Mouse (Mus musculus): ENCODE measurements around the gene Arhgap45.

Gene Arhgap45

DNA sequence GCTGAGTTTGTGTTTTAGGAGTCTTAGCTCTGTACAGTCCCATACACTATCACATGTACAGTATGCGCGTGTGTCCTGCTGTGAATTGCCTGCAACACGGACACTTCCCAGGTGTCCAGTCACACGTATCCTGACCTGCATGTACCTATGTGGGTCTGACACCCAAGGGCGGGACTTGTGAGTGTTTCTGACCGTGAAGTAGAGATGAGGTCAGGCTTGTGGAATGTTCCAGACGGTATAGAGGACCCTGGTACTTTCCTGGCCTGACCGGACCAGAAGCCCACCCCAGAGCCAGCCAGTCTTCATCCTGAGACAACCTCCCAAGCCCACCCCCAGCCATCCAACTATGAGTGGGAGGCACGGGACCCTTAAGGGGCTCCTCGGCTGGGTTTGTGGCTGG is 870 bp upstream of the Arhgap45 start:
- ATAC-seq (ENCODE audit: low TSS enrichment) = no peak

DNA sequence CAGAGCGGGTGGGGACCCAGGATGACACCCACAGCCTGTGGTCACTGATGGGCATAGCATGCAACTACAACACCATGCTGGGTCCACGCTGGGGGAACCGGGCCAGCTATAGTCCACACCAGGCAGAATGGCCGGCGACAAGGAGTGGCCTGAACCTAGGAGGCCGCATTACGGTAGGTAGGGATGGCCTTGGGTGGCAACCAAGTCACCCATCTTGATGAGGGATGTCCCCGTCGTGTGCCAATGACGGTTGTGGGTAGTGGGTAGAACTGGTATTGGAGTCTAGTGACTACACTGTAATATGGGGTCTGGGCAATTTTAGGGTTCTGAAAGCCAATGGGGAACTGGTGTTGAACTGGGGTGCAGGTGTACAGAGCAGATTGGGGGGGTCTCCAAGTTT is 478 bp downstream of the Arhgap45 start:
- no peak for ATAC-seq (ENCODE audit: low TSS enrichment)

DNA sequence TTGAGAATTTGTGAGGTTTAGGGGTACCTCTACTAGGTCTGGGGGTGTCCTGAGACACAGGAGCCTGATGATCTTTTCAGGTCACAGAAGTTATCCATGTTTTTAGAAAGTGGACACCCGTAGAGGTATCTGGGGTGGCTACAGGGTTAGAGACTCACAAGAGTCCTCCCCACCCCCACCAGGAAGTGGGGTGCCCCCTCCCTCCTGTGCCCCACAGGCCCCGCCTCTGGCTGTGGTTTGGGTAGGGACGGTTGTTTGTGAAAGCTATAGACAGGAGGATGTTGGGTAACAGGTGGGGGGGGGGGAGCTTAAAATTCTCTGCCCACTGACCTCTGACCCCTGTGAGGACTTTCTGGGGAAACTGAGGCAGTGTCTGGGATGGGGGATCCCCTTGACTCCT is 908 bp downstream of the Arhgap45 start:
- no peak for ATAC-seq (ENCODE audit: low TSS enrichment)

DNA sequence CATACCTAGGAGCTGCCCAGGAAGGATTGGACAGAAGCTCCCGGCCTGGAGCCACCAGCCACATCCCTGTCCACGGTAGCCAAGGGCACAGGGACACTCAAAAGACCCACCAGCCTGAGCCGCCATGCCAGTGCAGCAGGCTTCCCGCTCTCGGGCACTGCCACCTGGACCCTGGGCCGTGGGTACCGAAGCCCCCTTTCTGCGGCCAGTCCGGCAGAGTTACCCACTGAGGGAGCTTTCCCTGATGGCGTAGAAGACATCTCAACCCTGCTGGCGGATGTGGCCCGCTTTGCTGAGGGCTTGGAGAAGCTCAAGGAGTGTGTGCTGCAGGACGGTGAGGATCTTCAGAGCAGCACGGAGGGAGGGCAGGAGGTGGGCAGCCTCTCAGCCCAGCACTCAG is 1.3 kb downstream of the Arhgap45 start:
- no peak for ATAC-seq (ENCODE audit: low TSS enrichment)

DNA sequence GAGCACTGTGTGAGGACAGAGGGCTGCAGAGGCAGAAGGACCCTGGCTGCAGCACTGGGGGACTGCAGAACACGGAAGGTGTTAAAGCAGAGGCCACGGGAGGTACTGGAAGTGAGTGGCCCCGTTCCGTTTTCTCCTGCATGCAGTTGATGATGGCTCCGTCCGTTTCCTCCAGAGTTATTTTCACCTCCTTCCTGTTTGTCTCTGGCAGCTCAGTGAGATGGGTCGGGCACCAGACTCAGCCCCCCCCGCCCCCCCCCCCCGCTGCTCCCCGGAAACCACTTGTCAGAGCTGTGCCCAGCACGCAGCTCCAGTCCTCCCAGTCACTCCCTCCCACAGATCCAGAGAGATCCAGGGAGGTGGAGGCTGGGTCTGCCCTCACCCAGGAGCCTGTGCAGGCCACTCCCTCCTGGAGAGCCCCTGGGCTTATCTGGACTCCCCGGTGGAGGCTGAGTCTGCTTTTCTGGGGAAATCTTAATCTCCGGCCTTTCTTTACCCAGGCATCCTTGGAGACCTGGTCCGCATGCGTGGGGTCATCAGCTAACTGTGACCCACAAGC is 2.4 kb downstream of the Arhgap45 start:
- ATAC-seq (ENCODE audit: low TSS enrichment) = no peak

DNA sequence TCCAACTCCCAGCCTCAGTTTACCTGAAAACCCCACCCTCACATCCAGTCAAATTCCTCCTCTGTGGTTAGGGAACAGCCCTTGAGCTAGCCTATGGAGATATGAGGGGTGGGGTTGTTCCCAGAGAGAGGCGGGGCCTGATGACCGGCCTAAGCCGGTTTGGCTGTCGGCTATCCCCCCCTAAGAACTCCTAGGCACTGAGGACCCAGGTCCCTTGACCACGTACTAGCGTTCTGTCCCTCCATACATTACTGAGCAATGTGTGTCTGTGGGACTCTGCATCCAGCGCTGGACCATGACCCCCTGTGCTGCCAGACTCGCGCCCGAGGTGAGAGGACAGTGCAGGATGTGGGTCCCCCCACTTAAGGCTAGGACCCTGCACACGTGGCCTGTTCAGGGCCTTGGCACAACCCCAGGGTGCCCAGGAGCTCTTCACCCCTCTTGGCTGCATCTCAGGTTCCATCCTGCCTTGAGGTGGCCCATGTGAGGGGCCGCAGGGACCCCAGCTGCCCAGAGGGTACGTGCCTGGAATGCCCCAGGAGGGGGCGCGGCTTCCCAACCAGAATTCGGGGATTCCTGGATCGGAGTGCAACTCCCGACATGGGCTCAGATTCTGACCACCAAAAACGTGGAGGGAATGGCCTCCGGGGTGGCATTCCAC is 3.1 kb downstream of the Arhgap45 start:
- no peak for ATAC-seq (ENCODE audit: low TSS enrichment)

DNA sequence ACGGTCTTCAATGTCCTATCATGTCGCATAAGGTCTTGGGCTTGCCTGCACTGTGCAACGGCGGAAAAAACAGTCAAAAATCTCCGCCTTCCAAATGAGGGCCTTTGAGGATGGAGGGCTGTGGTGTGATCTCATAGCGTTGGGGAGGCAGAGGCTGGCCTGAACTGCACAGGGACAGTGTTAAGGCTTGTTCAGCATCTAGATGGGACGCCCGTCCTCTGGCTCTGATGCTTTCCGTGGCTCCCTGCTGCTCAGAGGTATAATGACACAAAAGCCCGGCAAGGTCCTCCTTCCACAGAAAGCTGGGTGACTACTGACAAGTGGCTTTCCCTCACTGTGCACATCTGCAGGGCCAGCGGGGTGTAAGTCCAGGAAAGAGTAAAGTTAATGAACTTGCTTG is 3.7 kb downstream of the Arhgap45 start:
- ATAC-seq (ENCODE audit: low TSS enrichment) = no peak

DNA sequence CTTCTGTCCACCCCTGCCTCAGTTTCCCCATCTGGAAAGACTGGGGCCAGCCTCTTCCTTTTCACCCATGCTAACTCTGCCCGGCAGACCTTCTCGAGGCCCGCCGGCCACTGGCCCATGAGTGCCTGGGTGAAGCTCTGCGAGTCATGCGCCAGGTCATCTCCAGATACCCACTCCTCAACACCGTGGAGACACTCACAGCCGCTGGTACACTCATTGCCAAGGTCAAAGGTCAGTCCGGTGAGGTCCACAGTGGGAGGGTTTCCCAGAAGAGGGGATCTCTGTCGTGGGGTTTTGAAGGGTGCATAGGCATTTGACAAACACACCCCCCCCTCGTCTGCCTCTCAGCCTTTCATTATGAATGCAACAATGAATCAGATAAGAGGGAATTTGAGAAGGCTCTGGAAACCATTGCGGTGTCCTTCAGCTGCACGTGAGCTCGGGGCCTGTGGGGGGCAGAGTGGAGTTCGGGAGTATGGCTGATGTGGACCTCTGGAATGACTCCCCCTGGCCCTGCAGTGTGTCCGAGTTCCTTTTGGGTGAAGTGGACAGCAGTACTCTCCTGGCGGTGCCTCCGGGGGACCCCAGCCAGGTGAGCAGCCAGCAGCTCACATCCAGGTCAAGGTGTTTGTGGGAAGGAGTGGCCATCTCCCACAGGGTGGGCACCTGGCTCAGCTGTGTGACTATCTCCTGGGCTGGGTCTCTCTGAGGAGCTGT is 4.3 kb downstream of the Arhgap45 start:
- no peak for ATAC-seq (ENCODE audit: low TSS enrichment)

DNA sequence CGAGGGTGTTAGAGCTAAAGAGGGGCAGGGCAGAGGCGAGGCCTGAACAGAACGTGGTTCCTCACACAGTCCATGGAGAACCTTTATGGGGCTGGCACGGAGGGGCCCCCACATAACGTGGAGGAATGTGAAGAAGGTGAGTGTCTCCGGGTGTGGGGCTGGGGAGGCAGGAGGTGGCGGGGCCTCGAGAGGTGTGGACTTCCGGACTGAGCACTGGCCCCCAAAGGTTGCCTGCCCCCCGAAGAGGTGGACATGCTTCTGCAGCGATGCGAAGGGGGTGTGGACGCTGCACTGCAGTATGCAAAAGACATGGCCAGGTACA is 4.8 kb downstream of the Arhgap45 start:
- no peak for ATAC-seq (ENCODE audit: low TSS enrichment)

DNA sequence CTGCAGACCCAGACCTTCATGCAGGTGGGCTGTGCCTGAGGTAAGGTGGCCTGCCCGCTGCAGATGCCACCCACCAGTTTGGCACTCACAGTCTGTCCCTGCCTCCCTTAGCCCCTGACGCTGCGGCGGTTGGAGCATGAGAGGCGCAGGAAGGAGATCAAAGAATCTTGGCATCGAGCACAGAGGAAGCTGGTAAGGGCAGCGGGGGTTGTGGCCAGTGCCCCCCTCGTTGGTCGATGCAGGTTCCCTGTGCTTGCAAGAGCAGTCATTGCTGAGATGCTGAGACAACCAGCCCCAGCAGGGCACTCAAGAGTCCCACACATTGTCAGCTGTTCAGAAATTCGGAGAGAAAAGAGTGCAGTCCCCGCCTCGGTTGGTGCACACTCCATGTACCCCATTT is 5.7 kb downstream of the Arhgap45 start:
- ATAC-seq (ENCODE audit: low TSS enrichment) = no peak

DNA sequence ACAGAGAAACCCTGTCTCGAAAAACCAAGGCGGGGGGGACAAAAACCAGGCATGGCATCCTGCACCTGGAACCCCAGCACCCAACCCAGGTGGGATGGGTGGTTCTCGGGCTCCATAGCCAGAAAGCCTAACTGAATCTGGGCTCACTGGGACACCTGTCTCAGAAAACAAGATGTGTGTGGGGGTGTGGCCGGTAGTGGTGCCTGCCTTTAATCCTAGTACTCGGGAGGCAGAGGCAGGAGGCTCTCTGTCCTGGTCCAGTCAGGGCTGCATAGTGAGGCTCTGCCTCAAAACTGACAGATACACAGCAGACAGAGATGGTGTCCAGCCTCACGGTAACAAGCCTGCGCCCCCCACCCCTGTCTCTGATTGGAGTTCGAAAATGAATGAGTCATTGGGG is 6.4 kb downstream of the Arhgap45 start:
- no peak for ATAC-seq (ENCODE audit: low TSS enrichment)

DNA sequence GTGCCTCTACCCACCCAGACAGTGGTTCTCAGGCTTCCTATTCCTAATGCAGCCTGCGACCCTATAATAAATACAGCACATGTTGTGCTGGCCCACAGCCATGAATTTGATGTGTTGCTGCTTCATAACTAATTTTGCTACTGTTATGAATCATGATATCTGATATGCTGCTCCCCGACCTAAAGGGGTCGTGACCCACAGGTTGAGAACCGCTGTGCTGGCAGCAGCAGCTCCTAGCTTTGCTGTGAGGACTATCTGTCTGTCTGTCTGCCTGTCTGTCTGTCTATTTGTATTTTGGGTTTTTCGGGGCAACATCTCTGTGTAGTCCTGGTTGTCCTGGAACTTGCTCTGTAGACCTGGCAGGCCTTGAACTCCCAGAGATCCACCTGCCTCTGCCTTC is 7.3 kb downstream of the Arhgap45 start:
- ATAC-seq (ENCODE audit: low TSS enrichment) = no peak

DNA sequence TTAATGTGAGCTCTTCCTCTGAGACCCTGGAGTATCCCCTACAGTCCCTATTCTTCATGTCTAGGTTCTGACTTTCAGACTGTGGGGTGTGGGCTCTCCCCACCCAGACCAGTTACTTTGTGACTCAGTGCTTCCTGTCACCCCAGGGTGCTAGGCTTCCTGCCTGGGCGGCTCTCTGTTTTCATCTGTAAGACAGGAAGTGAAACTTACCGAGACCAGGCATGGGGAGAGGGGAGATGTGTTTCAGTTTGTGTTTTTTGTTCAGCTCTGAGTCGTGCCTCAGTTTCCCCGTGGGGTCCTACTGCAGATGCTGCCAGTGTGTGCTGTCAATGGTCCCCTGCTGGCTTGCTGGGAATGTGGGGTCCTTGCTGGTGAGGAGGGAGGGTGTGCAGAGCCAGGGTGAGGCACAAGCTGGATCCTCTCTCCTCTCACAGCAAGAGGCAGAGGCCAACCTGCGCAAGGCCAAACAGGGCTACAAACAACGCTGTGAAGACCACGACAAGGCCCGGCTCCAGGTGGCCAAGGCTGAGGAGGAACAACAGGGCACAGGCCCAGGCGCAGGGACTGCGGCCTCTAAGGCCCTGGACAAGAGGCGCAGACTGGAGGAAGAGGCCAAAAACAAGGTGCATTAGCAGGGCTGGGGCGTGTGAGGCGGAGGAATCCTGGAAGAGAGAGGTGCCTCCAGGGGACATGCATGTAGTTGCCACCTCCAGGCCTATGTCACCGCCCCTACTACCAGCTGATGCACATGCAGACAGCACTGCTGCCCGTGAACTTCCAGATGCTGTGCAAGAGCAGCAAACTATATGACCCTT is 8.0 kb downstream of the Arhgap45 start:
- no peak for ATAC-seq (ENCODE audit: low TSS enrichment)

DNA sequence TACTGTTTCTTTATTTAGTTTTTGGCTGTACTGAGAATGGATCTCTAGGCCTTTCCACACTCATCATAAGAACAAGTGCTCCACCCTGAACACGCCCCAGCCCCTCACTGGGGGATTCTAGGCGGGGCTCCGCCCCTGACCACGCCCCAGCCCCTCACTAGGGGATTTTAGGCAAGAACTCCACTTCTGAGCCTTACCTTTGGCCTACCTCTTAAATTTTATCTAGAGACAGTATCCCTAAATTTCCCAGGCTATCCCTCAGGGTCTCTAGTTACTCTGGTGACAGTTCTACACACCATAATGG is 8.5 kb downstream of the Arhgap45 start:
- no peak for ATAC-seq (ENCODE audit: low TSS enrichment)

DNA sequence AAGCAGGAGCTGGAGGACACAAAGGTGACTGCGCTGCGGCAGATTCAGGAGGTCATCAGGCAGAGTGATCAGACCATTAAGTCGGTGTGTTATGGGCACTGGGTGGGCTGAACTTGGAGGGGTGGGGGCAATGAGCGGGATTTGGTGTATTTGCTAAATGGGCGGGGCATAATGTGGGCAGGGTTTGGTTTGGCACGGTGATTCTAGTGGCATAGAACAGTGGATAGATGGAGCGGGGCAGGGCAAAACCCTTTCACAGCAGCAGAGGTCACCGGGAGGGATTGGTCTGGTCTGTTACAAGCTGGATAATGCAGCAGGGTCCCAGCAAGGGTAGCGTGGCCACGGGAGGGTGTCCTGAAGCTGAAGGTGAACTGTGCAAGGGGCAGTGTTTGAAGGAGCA is 9.0 kb downstream of the Arhgap45 start:
- ATAC-seq (ENCODE audit: low TSS enrichment) = no peak

DNA sequence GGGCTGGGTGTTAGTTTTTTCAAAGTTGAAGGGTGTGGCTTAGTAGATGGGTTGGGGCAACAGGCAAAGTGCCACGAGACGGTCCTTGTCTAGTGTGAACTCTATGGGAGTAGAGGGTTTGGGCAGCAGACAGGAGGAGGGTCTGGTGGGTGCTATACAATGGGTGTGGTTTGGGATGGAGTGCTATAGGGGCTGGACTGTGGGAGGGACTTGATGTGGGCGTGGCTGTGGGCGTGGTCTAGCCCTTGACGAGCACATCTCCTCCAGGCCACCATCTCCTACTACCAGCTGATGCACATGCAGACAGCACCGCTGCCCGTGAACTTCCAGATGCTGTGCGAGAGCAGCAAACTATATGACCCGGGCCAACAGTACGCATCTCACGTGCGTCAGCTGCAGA is 9.4 kb downstream of the Arhgap45 start:
- no peak for ATAC-seq (ENCODE audit: low TSS enrichment)

DNA sequence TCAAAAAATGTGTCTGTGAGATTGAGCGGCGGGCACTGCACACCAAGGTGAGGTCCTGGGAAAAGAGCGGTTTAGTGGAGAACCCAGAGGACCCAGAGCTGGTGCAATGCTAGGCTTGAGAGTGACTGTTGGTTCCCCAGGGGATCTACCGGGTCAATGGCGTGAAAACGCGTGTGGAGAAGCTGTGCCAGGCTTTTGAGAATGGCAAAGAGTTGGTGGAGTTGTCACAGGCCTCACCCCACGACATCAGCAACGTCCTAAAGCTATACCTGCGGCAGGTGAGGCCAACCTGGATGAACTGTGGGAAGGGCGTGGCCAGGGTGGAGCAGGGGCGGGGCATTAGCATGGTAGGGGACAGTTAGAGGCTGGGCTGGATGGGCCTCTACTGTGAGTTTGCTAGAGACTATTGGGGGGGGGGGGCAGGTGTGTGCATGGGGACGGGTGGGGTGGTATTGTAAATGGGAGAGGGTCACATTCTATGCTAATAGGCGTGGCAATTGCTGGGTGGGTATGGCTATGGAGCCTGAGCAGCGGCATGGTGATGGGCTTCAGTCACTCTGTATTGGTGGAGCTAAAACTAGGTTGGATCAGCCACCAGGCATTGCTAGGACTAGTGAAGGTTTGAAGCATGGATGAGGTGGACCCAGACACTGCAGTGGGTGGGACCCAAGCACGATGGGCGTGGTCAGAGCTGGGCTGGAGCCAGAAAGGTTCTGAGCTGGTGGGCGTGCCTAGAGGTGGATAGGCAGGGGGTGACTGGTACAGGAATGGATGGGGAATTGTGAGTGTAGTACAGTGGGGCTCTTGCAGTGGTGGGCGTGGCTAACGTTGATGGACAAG is 11.4 kb downstream of the Arhgap45 start:
- no peak for ATAC-seq (ENCODE audit: low TSS enrichment)

DNA sequence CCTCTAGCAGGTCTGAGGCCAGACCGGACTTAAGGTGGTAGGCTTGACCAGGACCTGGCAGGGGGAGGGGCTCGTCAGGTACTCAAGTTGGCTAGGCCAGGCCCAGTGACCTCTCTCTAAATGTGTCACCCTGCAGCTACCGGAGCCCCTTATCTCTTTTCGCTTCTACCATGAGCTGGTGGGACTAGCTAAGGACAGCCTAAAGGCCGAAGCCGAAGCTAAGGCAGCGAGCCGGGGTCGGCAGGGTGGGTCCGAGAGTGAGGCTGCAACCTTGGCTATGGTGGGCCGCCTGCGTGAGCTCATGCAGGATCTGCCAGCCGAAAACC is 12.0 kb downstream of the Arhgap45 start:
- no peak for ATAC-seq (ENCODE audit: low TSS enrichment)

DNA sequence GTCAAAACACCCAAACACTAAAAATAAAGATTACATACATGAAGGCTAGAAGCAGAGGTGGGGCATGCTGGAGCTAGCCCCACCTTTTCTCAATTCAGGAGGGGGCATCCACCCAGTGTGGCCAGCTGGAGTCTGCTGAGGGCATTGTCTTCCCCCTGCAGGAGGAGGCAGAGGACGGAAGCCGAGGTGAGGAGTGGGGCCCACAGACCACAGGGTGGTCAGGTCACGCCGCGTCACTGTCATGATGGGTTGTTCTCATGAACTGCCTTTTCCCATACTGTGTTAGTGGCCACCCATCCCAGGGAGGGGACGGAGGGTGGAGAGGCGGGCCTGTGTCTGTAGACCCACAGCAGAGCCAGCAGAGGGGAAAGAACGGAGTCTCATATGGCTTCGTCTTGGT is 13.7 kb downstream of the Arhgap45 start:
- no peak for ATAC-seq (ENCODE audit: low TSS enrichment)

DNA sequence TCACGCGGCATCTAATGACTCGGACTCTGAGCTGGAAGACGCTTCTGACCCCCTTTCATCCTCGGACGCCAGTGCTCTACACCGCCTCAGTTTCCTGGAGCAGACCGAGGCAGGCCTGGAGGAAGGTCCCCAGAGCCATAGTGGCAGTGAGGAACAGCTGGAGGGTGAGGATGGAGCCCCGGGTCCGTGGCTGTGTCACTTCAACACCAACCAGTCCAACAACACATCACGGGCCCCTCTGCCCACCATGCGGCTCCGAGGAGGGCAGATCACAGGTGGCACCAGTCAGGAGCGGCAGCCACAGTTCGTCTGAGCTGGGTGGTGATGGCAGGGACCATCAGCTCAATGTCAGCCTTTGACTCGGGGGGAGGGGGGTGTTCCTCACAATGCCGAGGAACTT is 14.3 kb downstream of the Arhgap45 start:
- no peak for ATAC-seq (ENCODE audit: low TSS enrichment)

DNA sequence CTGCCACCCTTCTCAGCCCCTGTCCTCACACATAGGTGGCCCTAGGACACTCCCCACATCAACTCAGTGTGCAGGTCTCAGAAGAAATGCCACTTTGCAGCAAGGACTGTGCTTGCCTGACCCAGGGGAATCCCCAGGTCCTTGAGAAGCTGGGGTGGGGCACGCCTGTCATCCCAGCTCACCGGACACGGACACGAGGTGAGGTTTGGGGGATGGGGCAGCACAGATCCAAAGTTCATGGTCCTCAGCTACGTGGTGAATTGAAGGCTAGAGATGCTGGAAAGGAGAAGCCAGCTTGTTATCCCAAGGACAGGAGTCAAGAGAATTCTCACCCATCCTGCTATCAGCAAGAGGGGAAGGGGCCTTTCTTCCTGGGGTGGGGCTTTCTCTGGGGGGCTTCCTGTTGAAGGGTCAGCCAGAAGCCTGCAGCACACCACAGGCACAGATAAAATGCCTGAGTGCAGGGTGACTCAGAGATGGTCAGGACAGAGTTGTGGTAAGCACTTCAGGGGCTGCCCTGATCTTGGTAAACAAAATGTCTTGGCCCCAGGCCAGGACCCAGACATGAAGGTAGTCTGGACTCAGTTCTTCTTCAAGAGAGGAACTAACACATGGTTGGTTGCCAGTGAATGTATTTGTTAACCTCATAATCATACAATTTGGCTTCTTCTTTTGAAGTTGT is 16.5 kb downstream of the Arhgap45 start:
- no peak for ATAC-seq (ENCODE audit: low TSS enrichment)
